Mouse (Mus musculus) forebrain, embryonic 10.5 days (tissue): ENCODE measurements around the gene Bst1. TPM values are rescaled to one million over a fixed set of nuclear protein-coding genes. Genes with fewer than 3 reads are reported as not detected.

Source experiments
- DNase-seq: peaks from one replicate; pipeline ENCODE4 v3.0.0-alpha.2; 2017; ENCODE audit warnings: low spot score; ENCODE audit errors: extremely low spot score
- H3K27ac ChIP-seq: fragments of 300-500 bp; sonication (generic); 2 replicates; pipeline ENCODE4 v1.5.1; 2016; ENCODE audit warnings: mild to moderate bottlenecking
- H3K27me3 ChIP-seq: fragments of 300-500 bp; sonication (generic); 2 replicates; pipeline ENCODE4 v1.6.1; 2016; ENCODE audit warnings: mild to moderate bottlenecking; ENCODE audit not compliant: poor library complexity, severe bottlenecking
- H3K36me3 ChIP-seq: fragments of 300-500 bp; sonication (generic); replicated peaks from 2 replicates; pipeline ENCODE4 v1.6.1; 2016; ENCODE audit warnings: mild to moderate bottlenecking, moderate library complexity
- H3K4me1 ChIP-seq: fragments of 300-500 bp; sonication (generic); 2 replicates; pipeline ENCODE4 v1.6.1; 2016
- H3K4me3 ChIP-seq: fragments of 300-500 bp; sonication (generic); 2 replicates; pipeline ENCODE4 v1.5.1; 2016; ENCODE audit warnings: mild to moderate bottlenecking, moderate library complexity
- H3K9me3 ChIP-seq: fragments of 300-500 bp; sonication (generic); 2 replicates; pipeline ENCODE4 v1.6.1; 2016; ENCODE audit warnings: mild to moderate bottlenecking, moderate library complexity
- WGBS: fragments of 180-500 bp; shearing (Covaris S2); methylation state at CpG from one replicate; pipeline ENCODE4 v1.1.7; 2016; 5-methylcytosine and 5-hydroxymethylcytosine counted together
- polyA plus RNA-seq: library from polyadenylated mRNA; unstranded; fragments of >200 nt; fragmentation: Nextera tagmentation; extraction: Ambion mirVana; gene quantifications from 2 replicates; pipeline ENCODE4 v1.2.1, GENCODE M21; 2016

Bst1 gene
- polyA plus RNA-seq, 1 experiment from 2014 or later: 0.12 TPM

DNA sequence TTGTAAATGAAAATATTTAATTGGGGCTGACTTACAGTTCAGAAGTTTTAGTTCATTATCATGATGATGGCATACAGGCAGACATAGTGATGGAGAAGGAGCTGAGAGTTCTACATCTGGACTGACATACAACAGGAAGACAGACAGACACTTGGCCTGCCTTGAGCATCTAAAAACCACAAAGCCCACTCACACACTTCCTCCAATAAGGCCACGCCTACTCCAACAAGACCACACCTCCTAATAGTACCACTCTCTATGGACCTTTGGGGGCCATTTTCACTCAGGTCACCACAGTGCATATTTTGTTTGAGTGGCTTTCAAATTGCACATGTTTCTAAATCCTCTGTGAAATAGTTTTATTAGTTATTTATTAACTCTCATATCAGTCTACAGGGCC, 53.2 kb downstream of the Bst1 start:
- 83% methylated on average over 1 of the region's 1 CpGs for WGBS

DNA sequence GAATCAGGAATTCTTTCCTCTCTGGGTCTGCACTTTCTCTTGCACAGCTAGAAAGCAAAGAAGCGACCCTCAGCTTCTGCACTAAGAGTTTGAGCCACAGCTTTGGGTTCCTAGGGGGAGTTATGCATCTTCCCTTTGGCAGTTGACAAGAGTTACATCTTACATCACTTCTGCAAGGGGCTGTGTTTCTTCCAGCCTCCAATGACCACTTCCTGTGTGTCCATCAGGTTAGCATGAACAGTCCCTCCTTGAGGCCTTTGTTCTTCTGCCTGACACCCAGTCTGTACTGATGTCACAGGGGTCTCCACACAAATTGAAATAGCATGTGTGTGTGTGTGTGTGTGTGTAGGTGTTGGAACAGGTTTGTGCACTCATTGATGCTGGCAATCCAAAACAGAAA, 54.0 kb downstream of the Bst1 start:
- no peak for DNase-seq
- H3K9me3 ChIP-seq: no peaks in the 10 kb centered on the region
- no peak overlapping the region for H3K4me3 ChIP-seq
- peaks cover 14% of the 10 kb centered on the region for H3K27me3 ChIP-seq
- H3K27ac ChIP-seq: no peak overlapping the region
- WGBS: 77% methylated on average over 1 of the region's 1 CpGs
- H3K36me3 ChIP-seq: no peaks in the 10 kb centered on the region
- H3K4me1 ChIP-seq: peaks cover 16% of the 10 kb centered on the region

More for the DNA sequence above, 53.2 kb downstream of the Bst1 start:
- H3K27me3 ChIP-seq: peaks cover 15% of the 10 kb centered on the region
- H3K9me3 ChIP-seq: no peaks in the 10 kb centered on the region
- H3K36me3 ChIP-seq: no peaks in the 10 kb centered on the region
- H3K4me1 ChIP-seq: peaks cover 16% of the 10 kb centered on the region
- no peak overlapping the region for H3K27ac ChIP-seq
- H3K4me3 ChIP-seq: no peak overlapping the region
- no peak for DNase-seq

DNA sequence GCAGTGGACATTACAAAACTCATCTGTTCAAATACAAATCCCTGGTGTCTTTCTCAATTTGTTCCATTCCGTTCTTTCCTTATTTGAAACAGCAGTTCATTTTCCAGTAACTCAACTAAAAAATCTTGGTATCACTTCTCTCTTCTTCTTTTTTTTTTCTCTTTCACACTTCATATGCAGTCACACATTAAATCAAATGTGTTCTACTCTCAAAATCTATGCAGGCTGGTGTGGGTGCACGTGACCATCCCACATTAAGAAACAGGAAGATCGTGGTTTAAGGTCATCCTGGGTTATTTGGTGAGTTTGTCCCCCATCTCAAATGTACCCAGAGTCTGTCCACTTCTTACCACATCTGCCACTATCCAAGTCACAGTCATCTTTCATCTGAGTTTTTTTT, 63.3 kb downstream of the Bst1 start:
- Histone ChIP-seq H3K27ac (no peak overlapping the region), H3K4me1 (peaks cover 18% of the 10 kb centered on the region), H3K9me3 (no peaks in the 10 kb centered on the region), H3K27me3 (no peaks in the 10 kb centered on the region), H3K4me3 (no peak overlapping the region), H3K36me3 (no peaks in the 10 kb centered on the region)
- no peak for DNase-seq
- WGBS: 91% methylated on average over 3 of the region's 3 CpGs

DNA sequence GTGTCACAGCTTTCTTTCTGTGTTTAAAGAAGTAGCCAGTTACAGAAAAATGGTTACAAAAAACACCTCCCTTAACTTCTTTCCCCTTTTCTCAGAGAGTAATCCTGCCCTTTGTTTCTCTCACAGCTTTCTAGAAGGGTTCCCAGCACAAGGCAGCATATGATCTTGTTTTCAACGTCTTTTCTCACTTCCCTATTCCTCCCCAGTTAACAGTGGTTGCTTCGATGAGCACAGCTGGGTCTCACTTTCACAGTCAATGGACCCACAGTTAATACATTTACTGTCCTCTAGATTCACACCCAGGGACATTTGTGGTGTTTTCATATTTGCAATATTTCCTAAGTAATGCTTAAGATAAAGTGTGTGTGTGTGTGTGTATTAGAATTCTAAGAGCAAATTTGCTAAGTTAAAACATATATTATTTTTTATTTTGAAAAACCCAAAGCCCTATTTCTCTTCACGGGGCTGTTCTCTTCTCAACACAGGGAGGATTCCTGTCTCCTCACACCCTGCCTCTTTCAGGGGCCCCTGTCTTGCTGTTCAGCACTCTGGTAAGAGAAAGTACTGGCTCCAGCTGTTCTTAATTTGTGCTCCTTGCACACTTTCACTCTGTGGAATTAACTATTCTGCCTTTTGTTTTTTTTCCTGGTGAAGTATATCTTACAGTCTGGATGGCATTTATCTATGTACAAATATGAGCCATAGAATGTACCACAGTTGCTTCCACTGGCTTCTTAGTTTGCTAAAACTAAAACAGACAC, 66.6 kb downstream of the Bst1 start:
- H3K36me3 ChIP-seq: no peaks in the 10 kb centered on the region
- DNase-seq: no peak
- WGBS: 16% methylated on average over 3 of the region's 3 CpGs
- H3K27me3 ChIP-seq: no peaks in the 10 kb centered on the region
- H3K9me3 ChIP-seq: no peaks in the 10 kb centered on the region
- peaks cover 22% of the 10 kb centered on the region for H3K4me1 ChIP-seq
- H3K4me3 ChIP-seq: no peak overlapping the region
- 0 out of 2 replicates have a peak overlapping the region, but pooled peaks have one; percentile 22 for H3K27ac ChIP-seq

DNA sequence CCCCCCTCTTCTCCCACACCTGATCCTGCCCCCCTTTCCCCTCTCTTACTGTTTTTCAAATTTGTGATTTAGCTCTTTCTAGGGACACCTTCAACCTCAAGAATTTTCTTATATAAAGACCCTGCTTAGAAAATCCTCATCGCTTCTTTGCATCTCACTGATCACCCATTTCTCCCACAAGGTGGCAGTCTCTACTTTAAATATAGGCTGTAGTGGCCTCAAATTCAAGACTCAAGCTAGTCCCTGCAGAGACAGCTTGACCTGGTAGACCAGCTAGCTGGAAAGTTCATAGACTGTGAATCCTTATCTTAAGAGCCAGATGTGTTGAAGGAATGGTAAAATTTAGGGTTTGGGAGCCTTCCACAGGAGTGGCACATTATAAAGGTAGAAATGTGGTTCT, 73.7 kb downstream of the Bst1 start:
- no peaks in the 10 kb centered on the region for H3K27me3 ChIP-seq
- DNase-seq: no peak
- no peak overlapping the region for H3K27ac ChIP-seq
- no peak overlapping the region for H3K4me3 ChIP-seq
- no peaks in the 10 kb centered on the region for H3K36me3 ChIP-seq
- peaks cover 7% of the 10 kb centered on the region for H3K4me1 ChIP-seq
- H3K9me3 ChIP-seq: no peaks in the 10 kb centered on the region
- WGBS: 27% methylated on average over 1 of the region's 1 CpGs

Other genes with a start within 250 kb of the Bst1 start
- 9.3 and 9.8 TPM in 2 replicates for gene Cc2d2a, start 156.5 kb upstream of the Bst1 start, polyA plus RNA-seq
- 57.7 and 58.4 TPM in 2 replicates for gene Fbxl5, start 2.8 kb downstream of the Bst1 start, polyA plus RNA-seq
- gene Cd38, start 49.7 kb downstream of the Bst1 start, polyA plus RNA-seq: 6.7 and 7.0 TPM in 2 replicates
- gene Gm7879, start 94.3 kb downstream of the Bst1 start, polyA plus RNA-seq: 0.63 and 1.1 TPM in 2 replicates
- gene Fgfbp1, start 162.9 kb downstream of the Bst1 start, polyA plus RNA-seq: 0.71 and 0.89 TPM in 2 replicates